Mouse (Mus musculus) kidney, postnatal 0 days (tissue): Measurements from ENCODE around the gene Cdc34. TPM values are rescaled to one million over a fixed set of nuclear protein-coding genes. Genes with fewer than 3 reads are reported as not detected.

ENCODE experiments used
- ATAC-seq: fragments of 200-750 bp; cut with Nextera tagmentation; replicated peaks from 2 replicates; pipeline ENCODE4 v1.8.0; 2017; ENCODE audit warnings: low read depth, moderate number of reproducible peaks, moderate TSS enrichment, moderate library complexity; ENCODE audit not compliant: low FRiP score
- DNase-seq: peaks from one replicate; pipeline ENCODE4 v3.0.0-alpha.2; 2016; ENCODE audit warnings: low spot score
- H3K27ac ChIP-seq: fragments of 300-500 bp; sonication (generic); 2 replicates; pipeline ENCODE4 v1.5.1; 2014; ENCODE audit warnings: mild to moderate bottlenecking
- H3K27me3 ChIP-seq: fragments of 300-500 bp; sonication (generic); 2 replicates; pipeline ENCODE4 v1.6.1; 2014; ENCODE audit warnings: low read length, mixed read lengths; ENCODE audit not compliant: insufficient read depth
- H3K36me3 ChIP-seq: fragments of 300-500 bp; sonication (generic); 2 replicates; pipeline ENCODE4 v1.6.1; 2014; ENCODE audit warnings: low read length, mixed read lengths; ENCODE audit not compliant: insufficient read depth
- H3K4me1 ChIP-seq: fragments of 300-500 bp; sonication (generic); replicated peaks from 2 replicates; pipeline ENCODE4 v1.6.1; 2014; ENCODE audit warnings: antibody characterized with exemption, low read length, mixed read lengths; ENCODE audit not compliant: insufficient read depth
- H3K4me2 ChIP-seq: fragments of 300-500 bp; sonication (generic); 2 replicates; pipeline ENCODE4 v1.6.1; 2014; ENCODE audit warnings: mild to moderate bottlenecking, low read length, moderate library complexity, mixed read lengths
- H3K4me3 ChIP-seq: fragments of 300-500 bp; sonication (generic); replicated peaks from 2 replicates; pipeline ENCODE4 v1.5.1; 2014; ENCODE audit warnings: low read depth, low read length
- H3K9ac ChIP-seq: fragments of 300-500 bp; sonication (generic); 2 replicates; pipeline ENCODE4 v1.6.1; 2014; ENCODE audit warnings: low read depth, low read length
- H3K9me3 ChIP-seq: fragments of 300-500 bp; sonication (generic); replicated peaks from 2 replicates; pipeline ENCODE4 v1.6.1; 2016; ENCODE audit warnings: low read length, inconsistent platforms, mixed read lengths
- CTCF ChIP-seq: IDR thresholded peaks from 2 replicates; pipeline ENCODE4 v1.5.1; 2016; ENCODE audit warnings: antibody characterized with exemption, low read depth, mild to moderate bottlenecking, moderate library complexity
- WGBS: fragments of 180-500 bp; shearing (Covaris S2); extraction: QIAGEN DNeasy Blood & Tissue Kit; methylation state at CpG from one replicate; pipeline ENCODE4 v1.1.7; 2014; 5-methylcytosine and 5-hydroxymethylcytosine counted together
- polyA plus RNA-seq: library from polyadenylated mRNA; unstranded; fragments of >200 nt; fragmentation: Nextera tagmentation; extraction: Ambion mirVana; gene quantifications from 2 replicates; pipeline ENCODE4 v1.2.1, GENCODE M21; 2015

Gene Cdc34
- polyA plus RNA-seq, 1 experiment from 2014 or later, result 75.7 TPM

GRCm38 (mm10) chr10:79729357-79729965, 47.5 kb downstream of the Cdc34 start:
- 69% methylated on average over 13 of the region's 13 CpGs for WGBS
- no peak overlapping the region for H3K27ac ChIP-seq

DNA sequence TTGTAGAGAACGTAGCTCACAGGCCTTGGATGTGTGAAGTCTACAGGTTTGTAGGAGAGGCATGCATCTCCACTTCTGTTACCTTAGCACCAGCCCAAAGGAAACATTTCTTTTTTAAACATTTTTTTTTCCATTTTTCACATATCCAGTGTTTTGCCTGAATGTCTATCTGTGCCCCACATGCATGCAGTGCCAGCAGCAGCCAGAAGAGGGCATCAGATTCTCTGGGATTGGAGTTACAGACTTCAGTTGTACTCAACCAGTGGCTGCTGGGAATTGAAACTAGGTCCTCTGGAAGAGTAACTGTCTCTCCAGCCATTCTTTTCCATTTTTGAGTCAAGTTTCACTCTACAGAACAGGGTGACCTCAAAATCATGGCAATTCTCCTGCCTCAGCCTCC, 50.5 kb downstream of the Cdc34 start:
- ATAC-seq (no peak), DNase-seq (no peak)
- H3K9ac ChIP-seq, result no peak overlapping the region
- WGBS, result 90% methylated on average over 1 of the region's 1 CpGs
- H3K36me3 ChIP-seq, result peaks cover 24% of the 10 kb centered on the region
- no peak overlapping the region for H3K4me2 ChIP-seq
- H3K27ac ChIP-seq, result no peak overlapping the region
- TF ChIP-seq CTCF, result peak; percentile 58
- H3K27me3 ChIP-seq, result no peaks in the 10 kb centered on the region
- no peaks in the 10 kb centered on the region for H3K9me3 ChIP-seq
- H3K4me3 ChIP-seq, result no peak overlapping the region
- H3K4me1 ChIP-seq, result no peaks in the 10 kb centered on the region

More at GRCm38 (mm10) chr10:79729357-79729965, 47.5 kb downstream of the Cdc34 start:
- Histone ChIP-seq H3K4me1 (no peaks in the 10 kb centered on the region; the same call in 1 of the 2 replicates), H3K36me3 (0 out of 2 replicates have a peak, but pooled peaks cover 5% of the 10 kb centered on the region), H3K9ac (no peak overlapping the region), H3K4me2 (no peak overlapping the region), H3K27me3 (no peaks in the 10 kb centered on the region), H3K9me3 (no peaks in the 10 kb centered on the region), H3K4me3 (no peak overlapping the region)
- DNase-seq (no peak), ATAC-seq (0 out of 2 replicates have a peak, but pooled peaks have one; percentile 5)
- TF ChIP-seq CTCF, result no peak

DNA sequence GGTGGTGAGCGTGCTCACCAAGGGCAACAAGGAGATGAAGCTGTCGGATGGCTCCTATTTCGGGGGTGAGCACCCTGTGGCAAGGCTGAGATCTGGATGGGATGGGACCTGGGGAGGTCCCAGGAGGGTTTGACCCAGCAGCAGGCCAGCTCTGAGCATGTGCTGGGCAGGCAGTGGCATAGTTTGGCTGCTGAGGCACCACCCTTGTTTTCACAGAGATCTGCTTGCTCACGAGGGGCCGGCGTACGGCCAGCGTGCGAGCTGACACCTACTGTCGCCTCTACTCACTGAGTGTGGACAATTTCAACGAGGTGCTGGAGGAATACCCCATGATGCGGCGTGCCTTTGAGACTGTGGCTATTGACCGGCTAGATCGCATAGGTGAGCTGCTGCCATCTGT, 51.9 kb downstream of the Cdc34 start:
- peaks cover 37% of the 10 kb centered on the region for H3K36me3 ChIP-seq
- H3K4me3 ChIP-seq, result no peak overlapping the region
- no peaks in the 10 kb centered on the region for H3K4me1 ChIP-seq
- 90% methylated on average over 15 of the region's 15 CpGs for WGBS
- no peaks in the 10 kb centered on the region for H3K27me3 ChIP-seq
- no peak overlapping the region for H3K9ac ChIP-seq
- H3K4me2 ChIP-seq, result no peak overlapping the region
- no peak for TF ChIP-seq CTCF
- H3K27ac ChIP-seq, result no peak overlapping the region
- DNase-seq (no peak), ATAC-seq (no peak)
- 0 out of 2 replicates have a peak, but pooled peaks cover 1% of the 10 kb centered on the region for H3K9me3 ChIP-seq

DNA sequence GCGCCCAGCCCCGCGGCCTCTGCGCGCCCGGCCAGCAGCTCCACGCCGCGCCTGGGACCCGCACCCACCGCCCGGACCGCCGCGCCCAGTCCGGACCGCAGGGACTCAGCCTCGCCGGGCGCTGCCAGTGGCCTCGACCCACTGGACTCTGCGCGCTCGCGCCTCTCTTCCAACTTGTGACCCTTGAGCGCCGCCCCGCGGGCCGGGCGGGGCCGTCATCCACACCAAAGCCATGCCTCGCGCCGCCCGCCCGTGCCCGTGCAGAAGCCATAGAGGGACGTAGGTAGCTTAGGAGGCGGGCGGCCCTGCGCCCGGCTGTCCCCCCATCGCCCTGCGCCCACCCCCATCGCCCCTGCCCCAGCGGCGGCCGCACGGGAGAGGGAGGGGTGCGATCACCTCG, 53.4 kb downstream of the Cdc34 start:
- Histone ChIP-seq H3K4me1 (no peaks in the 10 kb centered on the region), H3K27me3 (no peaks in the 10 kb centered on the region), H3K9me3 (0 out of 2 replicates have a peak, but pooled peaks cover 6% of the 10 kb centered on the region), H3K27ac (no peak overlapping the region), H3K4me3 (no peak overlapping the region), H3K9ac (no peak overlapping the region), H3K36me3 (peaks cover 52% of the 10 kb centered on the region), H3K4me2 (peak overlapping the region; percentile 37)
- no peak for ATAC-seq
- WGBS, result 48% methylated on average over 43 of the region's 52 CpGs
- peak; percentile 30; the same call in 1 of the 2 replicates for TF ChIP-seq CTCF
- no peak for DNase-seq

- Histone ChIP-seq H3K9me3 (0 out of 2 replicates have a peak, but pooled peaks cover 6% of the 10 kb centered on the region), H3K4me1 (no peaks in the 10 kb centered on the region), H3K4me3 (no peak overlapping the region), H3K9ac (no peak overlapping the region), H3K36me3 (peaks cover 66% of the 10 kb centered on the region), H3K27me3 (no peaks in the 10 kb centered on the region), H3K4me2 (no peak overlapping the region), H3K27ac (no peak overlapping the region)
- no peak for DNase-seq
- no peak for ATAC-seq
- no peak for TF ChIP-seq CTCF
- 72% methylated on average over 14 of the region's 14 CpGs for WGBS
These were observed 54.7 kb downstream of the Cdc34 start for GRCm38 (mm10) chr10:79736706-79737105.

Other genes starting within 250 kb of the Cdc34 start
- gene Vmn2r83, start 213.5 kb upstream of the Cdc34 start, polyA plus RNA-seq, result not detected in 2 replicates
- gene Plpp2, start 148.4 kb upstream of the Cdc34 start, polyA plus RNA-seq, result 67.0 and 68.9 TPM in 2 replicates
- gene Mier2, start 127.0 kb upstream of the Cdc34 start, polyA plus RNA-seq, result 27.4 and 29.4 TPM in 2 replicates
- gene Theg, start 94.9 kb upstream of the Cdc34 start, polyA plus RNA-seq, result not detected in 2 replicates
- 0.03 TPM in 1 of 2 replicates, not detected in the other for gene C2cd4c, start 68.2 kb upstream of the Cdc34 start, polyA plus RNA-seq
- 5.4 TPM in 2 replicates for gene Shc2, start 44.3 kb upstream of the Cdc34 start, polyA plus RNA-seq
- gene Odf3l2, start 36.5 kb upstream of the Cdc34 start, polyA plus RNA-seq, result not detected in 2 replicates
- 1.5 TPM in 2 replicates for gene Madcam1, start 17.6 kb upstream of the Cdc34 start, polyA plus RNA-seq
- gene Tpgs1, start 12.8 kb upstream of the Cdc34 start, polyA plus RNA-seq, result 82.5 and 84.9 TPM in 2 replicates
- gene Gzmm, start 6.8 kb downstream of the Cdc34 start, polyA plus RNA-seq, result 0.34 and 0.50 TPM in 2 replicates
- 1,067 and 1,079 TPM in 2 replicates for gene Bsg, start 22.3 kb downstream of the Cdc34 start, polyA plus RNA-seq
- gene Hcn2, start 34.4 kb downstream of the Cdc34 start, polyA plus RNA-seq, result 0.17 and 0.28 TPM in 2 replicates
- 37.9 and 38.5 TPM in 2 replicates for gene Polrmt, start 64.4 kb downstream of the Cdc34 start, polyA plus RNA-seq
- gene Fgf22, start 72.9 kb downstream of the Cdc34 start, polyA plus RNA-seq, result 0.11 and 0.36 TPM in 2 replicates
- gene Rnf126, start 84.8 kb downstream of the Cdc34 start, polyA plus RNA-seq, result 74.5 and 82.4 TPM in 2 replicates
- gene Fstl3, start 95.1 kb downstream of the Cdc34 start, polyA plus RNA-seq, result 32.9 and 38.7 TPM in 2 replicates
- 0.04 and 0.06 TPM in 2 replicates for gene Prss57, start 108.8 kb downstream of the Cdc34 start, polyA plus RNA-seq
- gene Palm, start 111.4 kb downstream of the Cdc34 start, polyA plus RNA-seq, result 132 and 152 TPM in 2 replicates
- gene Misp, start 138.8 kb downstream of the Cdc34 start, polyA plus RNA-seq, result 24.5 and 24.8 TPM in 2 replicates
- 220 and 238 TPM in 2 replicates for gene Ptbp1, start 172.2 kb downstream of the Cdc34 start, polyA plus RNA-seq
- gene Prtn3, start 192.3 kb downstream of the Cdc34 start, polyA plus RNA-seq, result 6.5 and 7.9 TPM in 2 replicates
- gene Plppr3, start 192.4 kb downstream of the Cdc34 start, polyA plus RNA-seq, result 37.0 and 41.5 TPM in 2 replicates
- gene Elane, start 204.1 kb downstream of the Cdc34 start, polyA plus RNA-seq, result 0.14 TPM in 1 of 2 replicates, not detected in the other
- gene Cfd, start 208.7 kb downstream of the Cdc34 start, polyA plus RNA-seq, result 0.13 TPM in 1 of 2 replicates, not detected in the other
- 44.9 and 49.0 TPM in 2 replicates for gene Med16, start 226.7 kb downstream of the Cdc34 start, polyA plus RNA-seq
- gene Gm26602, start 228.7 kb downstream of the Cdc34 start, polyA plus RNA-seq, result 4.8 and 21.6 TPM in 2 replicates
- gene Kiss1r, start 234.8 kb downstream of the Cdc34 start, polyA plus RNA-seq, result 1.6 and 1.8 TPM in 2 replicates
- 120 and 137 TPM in 2 replicates for gene R3hdm4, start 239.0 kb downstream of the Cdc34 start, polyA plus RNA-seq
- 4.1 and 4.5 TPM in 2 replicates for gene Arid3a, start 244.8 kb downstream of the Cdc34 start, polyA plus RNA-seq